ENCODE assay signal across 29 mouse cellular contexts in genomic region chr8:79196481-79196880, GRCm38 (mm10). TPM values are rescaled to one million over a fixed set of nuclear protein-coding genes. Genes with fewer than 3 reads are reported as not detected.
"Had no signal": no experiment of that assay in that cellular context is flagged by ENCODE, and none has a peak within 500 bp of the region (broad histone marks: within the 10 kb centered on the region; RNA-seq: fewer than 3 reads in every experiment).

No protein-coding gene starts in this region.

- H3K4me3 ChIP-seq: liver, embryonic 15.5 days; lung, embryonic 15.5 days; megakaryocyte, embryonic 14.5 days; midbrain, embryonic 13.5 days; midbrain, embryonic 15.5 days; neural tube, embryonic 13.5 days; neural tube, embryonic 15.5 days had no signal

- H3K4me2 ChIP-seq: liver, embryonic 15.5 days; lung, embryonic 15.5 days; midbrain, embryonic 11.5 days; midbrain, embryonic 13.5 days; midbrain, embryonic 15.5 days; neural tube, embryonic 13.5 days; neural tube, embryonic 15.5 days had no signal

- H3K9me3 ChIP-seq: liver, embryonic 15.5 days; lung, embryonic 15.5 days; megakaryocyte, embryonic 14.5 days; midbrain, embryonic 13.5 days; midbrain, embryonic 15.5 days; neural tube, embryonic 13.5 days; neural tube, embryonic 15.5 days had no signal

- H3K9ac ChIP-seq: liver, embryonic 15.5 days; liver, postnatal 0 days; lung, embryonic 15.5 days; midbrain, embryonic 13.5 days; midbrain, embryonic 15.5 days; neural tube, embryonic 13.5 days; neural tube, embryonic 15.5 days had no signal

- H3K4me1 ChIP-seq: liver, embryonic 15.5 days; megakaryocyte, embryonic 14.5 days; midbrain, embryonic 13.5 days; midbrain, embryonic 15.5 days; neural tube, embryonic 15.5 days had no signal

- H3K27ac ChIP-seq: liver, embryonic 15.5 days; lung, embryonic 15.5 days; macrophage; midbrain, embryonic 13.5 days; midbrain, embryonic 15.5 days; neural tube, embryonic 13.5 days; neural tube, embryonic 15.5 days had no signal

- ATAC-seq: liver, postnatal 0 days; lung, postnatal 0 days; midbrain, embryonic 13.5 days; midbrain, embryonic 15.5 days had no signal

- H3K27me3 ChIP-seq: liver, embryonic 15.5 days; lung, embryonic 15.5 days; midbrain, embryonic 13.5 days; midbrain, embryonic 15.5 days; neural tube, embryonic 13.5 days; neural tube, embryonic 15.5 days had no signal

- H3K36me3 ChIP-seq: liver, embryonic 15.5 days; lung, embryonic 15.5 days had no signal

- DNase-seq: liver, postnatal 0 days; lung, adult 2 months; lung, postnatal 14 days; lung, postnatal 36 days; retina, postnatal 1 day; right cerebral cortex, adult 18-20 months; right cerebral cortex, postnatal 25 days; right cerebral cortex, postnatal 4 days; spleen, adult 18-20 months; thymus, adult 18-20 months; thymus, postnatal 14 days; thymus, postnatal 36 days had no signal

RNA-seq across cellular contexts. Expression of gene 1700011L22Rik, which starts 51.9 kb away (rescaled TPM):
- total RNA-seq: megakaryocyte progenitor cell, adult 5-6 weeks; midbrain, postnatal 0 days; monocyte, adult 5-6 weeks had no signal
- polyA plus RNA-seq: liver, embryonic 15.5 days; liver, postnatal 0 days; lung, adult 2 months; lung, embryonic 15.5 days; lung, postnatal 0 days; macrophage; midbrain, embryonic 11.5 days; midbrain, embryonic 13.5 days; midbrain, embryonic 15.5 days; midbrain, postnatal 0 days; neural tube, embryonic 13.5 days; neural tube, embryonic 15.5 days; small intestine, adult 2 months; stomach, embryonic 14.5 days; stomach, embryonic 16.5 days; thymus, postnatal 0 days had no signal
